Mouse (Mus musculus): ENCODE measurements around the gene Aspm.

DNA sequence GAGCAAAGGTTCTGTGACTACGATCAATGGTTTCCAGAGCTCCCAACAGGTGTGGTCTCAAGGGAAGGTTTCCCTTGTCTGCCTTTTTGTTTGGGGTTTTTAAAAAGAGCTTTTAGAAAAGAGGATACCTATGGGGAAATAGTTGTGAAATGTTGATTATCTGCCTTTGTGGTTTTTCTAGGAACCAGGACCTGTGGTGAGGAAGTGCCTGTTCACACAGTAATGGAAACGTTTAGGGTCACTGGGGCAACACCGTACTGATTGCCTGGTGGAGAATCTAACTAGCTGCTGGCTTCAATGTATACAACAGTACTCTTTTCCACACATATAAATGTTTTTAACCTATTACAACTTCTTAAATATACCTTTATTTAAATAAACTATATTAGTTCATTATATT lies 41.1 kb upstream of the Aspm start:
- TF ChIP-seq CTCF (IDR thresholded peaks at IDR 0.05; ENCODE audit: low read depth, low read length), result no peak
- TF ChIP-seq POLR2A (IDR thresholded peaks at IDR 0.05; ENCODE audit: borderline replicate concordance, low read depth, low read length), result no peak

All from bone marrow macrophage, adult 2 months (primary cell).